Mouse (Mus musculus): Measurements from ENCODE around the gene Notch3. TPM values are rescaled to one million over a fixed set of nuclear protein-coding genes. Genes with fewer than 3 reads are reported as not detected.

Notch3 gene
- total RNA-seq, 2 experiments from 2014 or later: 8.1 to 13.0 TPM

DNA sequence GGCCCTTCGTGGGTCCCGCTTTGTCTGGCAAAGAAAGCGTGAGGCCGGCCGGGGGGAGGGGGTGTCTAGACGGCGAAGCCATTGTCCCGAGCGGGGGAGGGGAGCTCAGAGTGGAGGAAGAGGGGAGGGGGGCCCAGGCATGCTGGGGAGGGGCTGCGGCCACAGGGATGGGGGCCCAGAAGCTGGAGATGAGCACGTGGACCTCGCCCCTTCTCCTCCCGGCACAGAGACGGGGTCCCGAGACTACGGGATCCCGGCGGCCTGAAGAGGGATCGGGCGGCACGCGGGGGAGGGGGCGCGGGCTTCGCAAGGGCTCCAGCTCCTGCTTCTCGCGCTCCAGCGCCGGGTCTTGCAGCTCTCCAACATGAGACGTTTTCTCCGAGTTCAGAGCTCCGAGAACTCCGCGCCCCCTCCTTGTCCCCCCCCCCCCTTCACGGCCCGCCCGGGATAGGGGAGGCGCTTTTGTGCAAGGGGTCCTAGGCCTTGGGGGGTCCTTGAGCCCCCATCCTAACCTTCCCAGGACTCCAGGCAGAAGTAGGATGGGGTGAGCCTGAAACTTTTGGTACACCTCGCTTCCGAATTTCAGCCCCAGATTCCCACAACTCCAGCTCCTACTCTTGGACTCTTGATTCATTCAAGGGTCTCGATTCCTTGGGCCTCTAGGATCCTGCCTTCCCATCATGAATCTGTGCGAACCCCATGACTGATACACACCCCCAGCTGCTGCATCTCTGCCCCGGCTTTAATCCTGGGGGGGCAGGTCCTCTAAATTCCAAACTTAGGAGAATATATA lies 653 bp downstream of the Notch3 start:
- DNase-seq: peak; percentile 30 to 47

DNA sequence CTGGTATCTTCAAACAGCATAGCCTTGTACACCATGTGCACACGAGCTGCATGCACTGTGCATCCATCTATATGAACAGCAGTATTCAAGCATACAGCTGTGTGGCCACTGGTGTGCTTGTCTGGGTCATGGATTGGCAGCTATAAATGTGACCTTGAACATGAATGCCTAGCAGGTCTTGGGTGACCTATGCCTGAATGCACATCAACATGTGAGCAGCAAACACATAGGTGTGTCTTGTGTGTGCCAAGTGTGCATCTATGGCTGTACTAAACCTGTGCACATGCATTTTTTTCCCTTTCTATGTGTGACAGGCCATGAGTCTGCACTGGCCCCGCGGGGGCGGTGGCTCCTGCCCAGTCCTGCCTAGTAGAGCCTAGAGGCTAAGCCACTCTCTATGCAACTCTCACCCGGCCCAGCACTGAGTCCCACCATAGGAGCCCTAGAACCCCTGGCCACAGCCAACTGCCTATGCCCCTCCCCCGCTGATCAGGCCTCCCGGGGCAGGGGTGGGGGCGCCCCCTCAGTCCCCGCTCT lies 1.3 kb downstream of the Notch3 start:
- DNase-seq: no peak

DNA sequence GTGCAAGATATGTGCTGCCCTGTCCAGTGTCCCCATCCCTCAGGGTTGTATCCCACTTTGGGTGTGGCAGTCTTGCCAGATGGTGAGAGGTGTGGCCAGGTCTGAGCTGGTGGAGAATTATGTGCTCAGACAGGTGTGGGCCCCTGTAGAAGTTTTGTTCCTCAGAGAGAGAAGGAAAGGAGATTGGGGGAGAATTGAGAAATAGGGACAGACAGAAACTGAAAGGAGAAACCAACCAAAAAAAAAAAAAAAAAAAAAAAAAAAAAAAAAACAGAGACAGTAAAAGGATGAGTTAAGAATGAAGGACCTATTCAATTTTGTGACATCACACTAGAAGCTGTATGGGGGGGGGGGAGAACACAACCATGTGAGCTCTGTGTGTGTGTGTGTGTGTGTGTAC lies 1.9 kb downstream of the Notch3 start:
- DNase-seq: no peak

DNA sequence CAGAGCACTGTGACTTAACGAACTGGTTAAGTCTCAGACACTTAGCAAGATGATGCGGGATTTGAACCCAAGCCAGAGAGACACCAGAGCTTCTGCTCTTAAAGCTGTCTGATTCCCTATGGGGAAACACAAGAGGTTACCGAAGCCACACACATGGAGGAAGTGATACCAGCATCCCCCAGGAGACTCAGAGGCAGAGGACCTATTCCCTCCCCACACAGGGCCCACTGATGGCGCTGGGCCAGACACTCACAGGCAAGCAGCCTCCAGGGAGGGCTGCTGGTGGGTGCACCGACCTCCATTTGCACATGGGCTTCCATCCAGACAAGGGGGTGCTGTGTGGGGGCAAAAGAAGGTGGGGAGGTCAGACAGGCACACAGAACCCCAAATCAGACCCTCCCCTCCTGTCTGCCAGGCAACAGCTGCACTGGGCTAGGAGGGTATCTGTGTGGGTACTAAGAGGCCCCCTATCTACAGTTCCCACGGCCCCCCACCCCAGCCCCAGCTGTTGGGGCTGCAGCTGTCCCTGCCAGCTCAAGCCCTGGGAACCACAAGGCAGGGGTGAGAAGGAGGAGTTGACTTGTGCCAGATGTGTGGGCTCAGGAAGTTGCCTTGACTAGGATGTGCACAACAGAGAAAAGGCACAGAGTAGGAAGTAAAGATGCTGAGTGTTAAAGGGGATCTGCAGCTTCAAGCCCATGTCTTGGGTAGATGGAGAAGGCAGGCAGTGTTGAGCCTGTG lies 2.6 kb downstream of the Notch3 start:
- DNase-seq: no peak

DNA sequence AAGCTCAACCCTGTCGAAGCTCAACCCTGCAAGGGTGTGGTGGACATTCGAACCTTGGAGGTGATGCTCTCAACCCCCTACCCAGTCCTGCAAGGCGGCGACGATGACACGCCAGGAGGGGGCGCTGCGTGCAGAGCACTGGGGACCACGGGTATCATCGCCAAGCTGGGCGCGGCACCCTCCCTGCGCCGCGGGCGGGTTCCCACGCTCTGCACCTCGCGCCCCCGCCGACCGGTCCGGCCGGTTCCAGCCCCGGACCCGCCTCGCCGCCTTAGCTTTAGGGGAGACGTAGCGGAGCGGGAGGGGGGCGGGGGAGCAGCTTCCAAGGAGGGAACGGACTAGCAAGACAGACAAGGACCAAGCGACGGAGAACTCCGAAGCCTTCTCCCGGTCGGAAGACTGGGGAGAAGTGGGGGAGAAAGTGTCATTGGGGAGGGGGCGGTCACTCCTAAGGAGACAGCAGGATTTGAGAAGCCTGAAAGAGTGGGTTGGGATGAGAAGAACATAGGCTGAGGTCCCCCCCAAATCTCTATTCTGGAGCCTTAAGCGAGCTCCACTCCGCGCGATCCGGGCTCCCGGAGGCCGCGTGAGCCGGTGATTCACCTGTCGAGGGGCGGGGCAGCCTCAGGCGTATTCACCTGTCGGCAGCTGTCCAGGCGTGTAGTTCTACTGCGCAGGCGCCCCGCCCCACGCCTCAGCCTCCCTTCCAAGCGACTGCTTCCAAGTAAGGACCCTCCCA lies 4.4 kb downstream of the Notch3 start:
- peak; percentile 63 to 77 for DNase-seq

DNA sequence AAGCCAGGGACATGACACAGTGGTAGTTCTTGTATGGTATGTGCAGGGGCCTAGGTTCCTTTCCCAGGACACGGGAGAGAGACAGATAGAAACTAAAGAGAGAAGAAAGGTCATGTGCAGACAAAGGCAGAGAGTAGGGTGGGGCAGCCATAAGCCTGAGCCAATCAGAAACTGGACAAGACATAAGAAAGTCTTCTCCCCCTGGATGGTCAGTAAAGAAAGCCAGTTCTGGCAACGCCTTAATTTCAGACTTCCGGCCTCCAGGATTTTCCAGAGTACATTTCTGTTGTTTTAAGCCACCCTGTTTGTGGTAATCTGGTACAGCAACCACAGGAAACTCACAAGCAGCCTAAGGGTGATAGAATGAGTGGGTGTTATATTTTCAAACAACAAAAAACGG lies 5.8 kb downstream of the Notch3 start:
- DNase-seq: no peak

DNA sequence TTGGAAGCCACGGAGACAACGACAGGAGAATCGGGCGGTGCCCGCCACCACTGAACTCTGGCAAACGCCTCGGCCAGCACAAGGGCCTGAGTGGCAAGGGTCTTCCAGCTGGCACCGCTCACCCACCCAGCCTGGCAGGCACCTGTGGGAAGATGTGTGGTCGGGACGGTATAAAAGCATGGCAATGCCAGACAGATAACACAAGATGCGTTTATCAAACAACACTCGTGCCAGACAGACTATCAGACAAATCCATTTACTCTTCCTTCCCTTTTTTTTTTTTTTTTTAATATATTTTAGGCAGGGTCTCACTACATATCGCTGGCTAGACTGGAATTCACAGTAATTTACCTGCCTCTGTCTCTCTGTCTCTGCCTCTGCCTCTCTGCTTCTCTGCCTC lies 7.8 kb downstream of the Notch3 start:
- DNase-seq: no peak

DNA sequence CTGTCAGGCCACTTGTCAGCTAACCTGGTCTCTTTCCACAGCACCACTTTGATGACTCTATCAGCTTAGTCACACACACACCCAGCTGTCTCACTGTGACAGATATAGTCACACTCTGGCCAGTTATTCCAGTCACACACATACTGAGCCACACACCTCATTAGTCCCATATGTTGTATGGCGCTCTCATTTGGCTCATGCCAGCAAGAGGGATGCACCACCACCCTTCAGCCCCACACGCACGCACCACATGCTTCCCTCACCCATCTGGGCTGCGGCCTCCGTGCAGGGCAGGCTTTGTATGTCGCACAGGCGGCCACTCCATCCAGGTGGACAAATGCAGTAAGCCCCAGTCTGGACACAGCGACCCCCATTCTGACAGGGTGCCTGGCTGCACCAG lies 19.9 kb downstream of the Notch3 start:
- no peak for DNase-seq

DNA sequence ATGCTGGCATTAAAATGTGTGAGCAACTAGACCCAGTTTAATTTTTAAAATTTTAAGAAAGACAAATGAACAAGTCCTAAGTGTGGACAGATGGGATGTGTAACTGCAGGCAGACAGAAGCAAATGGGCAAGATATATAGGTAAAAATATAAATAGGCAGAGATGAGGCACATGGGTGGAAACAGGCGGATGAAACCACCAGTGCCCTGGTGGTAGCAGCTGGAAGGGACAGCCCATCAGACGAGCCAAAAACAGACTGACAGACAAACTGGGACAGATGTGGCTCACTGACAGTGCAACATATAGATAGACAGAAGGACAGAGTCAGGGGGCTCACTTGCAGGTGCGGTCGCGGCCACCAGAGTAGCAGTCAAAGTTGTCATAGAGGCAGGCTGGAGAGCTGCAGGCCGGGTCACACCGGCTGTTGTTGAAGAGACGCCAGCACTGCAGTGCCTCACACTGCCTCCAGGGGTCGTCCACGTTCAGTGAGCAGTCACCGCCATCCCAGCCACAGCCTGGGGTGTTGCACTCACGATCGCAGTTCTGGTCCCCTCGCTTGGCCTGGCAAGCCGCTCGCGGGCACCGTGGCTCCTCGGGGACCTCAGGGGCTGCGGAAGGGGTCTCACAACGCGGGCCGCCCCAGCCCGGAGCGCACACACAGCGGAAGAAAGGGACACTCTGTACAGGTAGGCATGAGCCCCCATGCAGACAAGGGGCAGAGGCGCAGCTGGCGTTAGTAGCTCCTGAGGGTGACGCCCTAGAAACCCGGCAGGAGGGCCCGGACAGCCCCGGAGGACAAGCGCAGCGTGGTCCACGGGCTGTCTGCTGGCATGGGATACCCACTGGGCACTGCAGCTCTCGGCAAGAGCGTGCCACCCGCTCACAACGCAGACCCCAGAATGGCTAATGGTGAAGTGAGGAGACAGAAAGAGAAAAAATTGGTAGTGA lies 23.5 kb downstream of the Notch3 start:
- DNase-seq: peak; percentile 88 to 90

DNA sequence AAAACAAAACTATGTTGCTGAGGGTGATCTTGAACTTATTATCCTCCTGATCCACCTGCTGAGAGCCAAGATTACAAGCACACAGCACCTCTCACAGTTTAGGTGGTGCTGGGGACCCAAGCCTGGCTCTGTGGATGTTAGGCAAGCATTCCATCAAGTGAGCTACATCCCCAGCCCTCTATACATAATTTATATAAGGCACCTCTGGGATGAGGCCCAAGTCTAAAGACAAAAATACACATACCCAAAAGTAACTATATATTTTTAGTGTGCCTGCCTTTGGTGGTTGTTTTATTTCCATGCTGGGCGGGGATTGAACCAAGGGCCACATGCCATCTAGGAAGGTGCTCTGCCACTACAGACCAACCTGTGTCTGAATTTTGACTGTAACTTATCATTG lies 24.4 kb downstream of the Notch3 start:
- no peak for DNase-seq

DNA sequence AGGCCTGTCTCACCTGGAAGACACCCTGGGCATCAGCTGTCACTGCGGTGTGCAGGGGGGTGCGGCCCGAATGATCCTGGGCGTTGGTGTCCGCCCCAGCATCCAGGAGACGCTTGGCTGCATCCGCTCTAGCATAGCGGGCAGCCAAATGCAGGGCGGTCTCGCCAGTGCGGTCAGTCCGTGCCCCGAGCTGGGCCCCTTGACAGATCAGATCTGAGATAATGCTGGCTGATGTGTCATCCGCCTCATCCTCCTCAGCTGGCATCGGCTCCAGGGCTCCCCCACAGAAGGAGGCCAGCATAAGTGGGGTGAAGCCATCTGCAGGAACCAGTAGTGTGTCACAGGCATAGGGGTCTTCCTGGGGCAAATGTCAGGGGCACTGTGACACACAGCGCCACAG lies 33.3 kb downstream of the Notch3 start:
- DNase-seq: peak in 1 of 2 experiments; percentile 38

DNA sequence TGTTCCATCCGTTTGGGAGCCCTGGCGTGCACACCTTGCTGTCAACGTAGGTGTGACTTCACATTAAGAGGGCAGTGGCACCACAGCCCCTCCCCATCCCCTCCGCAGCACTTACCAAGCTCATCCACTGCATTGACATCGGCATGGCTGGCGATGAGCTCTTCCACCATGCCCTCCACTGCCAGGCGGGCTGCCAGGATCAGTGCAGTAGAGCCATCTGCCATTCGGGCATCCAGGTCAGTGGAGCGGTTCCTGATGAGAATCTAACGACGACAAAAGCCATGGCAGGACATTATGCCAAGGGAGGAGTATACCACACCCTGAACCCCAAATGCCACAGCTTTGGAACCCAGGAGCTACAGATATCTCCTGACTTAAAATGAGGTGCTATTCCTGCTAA lies 34.6 kb downstream of the Notch3 start:
- no peak for DNase-seq

DNA sequence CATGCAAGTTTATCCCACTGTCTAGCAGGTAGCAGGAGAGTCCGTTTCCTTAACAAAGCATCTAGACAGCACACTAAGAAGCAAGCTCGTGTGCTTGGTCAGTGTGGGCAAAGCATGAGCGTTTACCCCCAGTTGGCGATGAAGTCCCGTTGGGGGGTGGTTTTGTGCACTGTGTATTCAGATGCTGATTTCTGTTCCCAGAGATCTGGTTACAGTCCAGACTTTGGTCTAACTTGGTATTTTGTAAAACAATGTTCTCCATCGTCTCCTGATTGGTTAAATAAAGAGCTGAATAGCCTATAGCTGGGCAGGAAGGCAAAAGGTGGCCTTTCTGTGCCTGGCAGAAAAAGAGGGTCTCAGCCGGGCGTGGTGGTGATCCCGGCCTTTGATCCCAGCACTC lies 36.1 kb downstream of the Notch3 start:
- no peak for DNase-seq

DNA sequence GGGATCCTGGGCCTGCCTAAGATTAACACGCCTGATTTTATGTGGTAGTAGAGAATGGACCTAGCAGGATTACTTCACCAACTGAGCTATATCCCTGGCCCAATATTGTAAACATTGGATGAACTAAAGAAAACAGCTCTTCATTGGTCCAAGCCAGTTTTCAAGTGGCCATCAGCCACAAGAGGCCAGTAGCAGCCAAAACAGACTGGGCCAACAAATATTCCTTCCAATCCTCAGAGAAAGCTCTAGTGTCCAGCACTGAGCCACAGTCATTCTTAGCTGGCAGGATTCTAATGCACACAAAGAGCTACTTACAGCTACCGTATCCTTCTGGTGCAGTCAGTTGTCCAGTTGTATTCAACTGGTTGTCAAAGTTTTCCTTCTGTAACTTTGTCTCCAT lies 39.5 kb downstream of the Notch3 start:
- no peak for DNase-seq

DNA sequence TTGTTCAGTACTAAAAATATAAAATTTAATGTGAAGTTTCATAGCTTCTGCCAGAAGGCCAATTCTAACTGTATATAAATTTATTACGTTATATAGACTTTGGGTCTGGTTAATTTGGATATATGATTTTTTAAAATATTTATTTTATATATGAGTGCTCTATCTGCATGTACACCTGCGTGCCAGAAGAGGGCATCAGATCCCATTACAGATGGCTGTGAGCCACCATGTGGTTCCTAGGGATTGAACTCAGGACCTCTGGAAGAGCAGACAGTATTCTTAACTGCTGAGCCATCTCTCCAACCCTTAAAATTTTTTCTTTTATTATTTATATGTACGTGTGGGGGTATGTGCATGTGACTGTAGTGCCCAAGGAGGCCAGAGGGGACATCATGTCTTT lies 41.2 kb downstream of the Notch3 start:
- DNase-seq: no peak

DNA sequence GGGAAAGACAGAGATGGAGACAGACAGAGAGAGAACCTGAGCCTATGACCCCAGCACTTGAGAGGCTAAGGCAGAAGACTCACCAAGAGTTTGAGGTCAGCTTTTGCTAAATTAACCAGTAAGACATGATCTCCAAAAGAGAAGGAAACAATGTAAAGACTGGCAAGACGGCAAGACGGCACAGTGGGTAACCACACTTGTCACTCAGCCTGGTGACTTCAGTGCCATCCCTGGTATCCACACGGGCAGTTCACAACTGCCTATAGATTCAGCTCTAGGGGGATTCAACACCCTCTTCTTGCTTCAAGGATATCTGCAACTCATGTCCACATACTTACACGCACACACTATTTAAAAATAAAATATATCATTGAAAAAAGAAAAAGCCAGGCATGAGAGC lies 43.1 kb downstream of the Notch3 start:
- no peak for DNase-seq

DNA sequence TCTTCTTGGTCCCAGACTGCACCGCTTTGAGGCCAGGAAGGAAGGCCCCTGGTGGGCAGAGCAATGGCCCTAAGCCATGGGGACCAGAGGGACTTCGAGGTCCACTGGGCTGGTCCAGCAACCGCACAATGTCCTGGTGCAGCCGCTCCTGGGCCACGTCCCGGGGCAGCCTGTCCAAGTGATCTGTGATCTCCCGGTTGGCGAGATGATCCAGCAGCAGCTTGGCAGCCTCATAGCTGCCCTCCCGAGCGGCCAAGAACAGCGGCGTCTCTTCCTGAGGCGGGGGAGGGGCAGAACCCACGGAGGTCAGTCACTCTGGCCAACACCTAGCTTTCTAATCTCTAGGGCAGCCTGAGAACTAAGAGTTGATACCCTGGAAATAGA lies 44.1 kb downstream of the Notch3 start:
- peak; percentile 78 to 82 for DNase-seq

DNA sequence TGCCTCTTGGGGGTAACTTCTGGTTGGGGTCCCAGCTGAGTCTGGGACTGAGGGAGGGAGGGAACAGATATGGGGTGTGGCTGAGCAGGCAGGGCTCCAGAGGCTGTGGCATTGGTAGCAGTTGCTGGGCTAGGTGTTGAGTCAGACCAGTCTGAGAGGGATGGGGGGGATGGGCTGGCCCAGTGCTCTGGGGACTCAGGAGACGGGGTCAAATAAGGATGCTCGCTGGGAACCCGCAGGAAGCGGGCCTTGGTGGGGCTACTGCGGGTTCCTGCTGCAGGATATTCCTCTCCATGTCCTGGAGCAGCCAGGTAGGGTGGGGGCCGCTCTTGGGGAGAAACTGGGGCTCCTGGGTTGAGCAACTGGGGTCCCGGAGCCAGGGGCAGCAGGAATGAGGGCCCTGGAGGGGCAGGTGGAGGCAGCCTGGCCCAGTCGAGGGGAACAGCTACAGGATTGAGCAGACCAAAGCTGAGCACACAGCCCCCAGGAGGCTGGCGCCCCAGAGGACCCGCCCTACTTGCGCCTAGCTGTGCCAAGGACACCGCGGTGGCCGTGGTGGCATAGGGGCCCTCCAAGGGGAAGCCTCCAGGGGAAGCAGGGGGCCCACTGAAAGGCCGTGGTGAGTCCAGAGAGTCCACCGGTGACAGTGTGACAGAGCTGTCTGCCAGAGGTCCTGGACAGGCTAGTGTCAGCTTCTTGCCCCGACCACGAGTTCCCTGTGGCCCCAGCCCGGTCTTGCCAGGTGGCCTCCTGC lies 44.6 kb downstream of the Notch3 start:
- DNase-seq: peak; percentile 70 to 73

DNA sequence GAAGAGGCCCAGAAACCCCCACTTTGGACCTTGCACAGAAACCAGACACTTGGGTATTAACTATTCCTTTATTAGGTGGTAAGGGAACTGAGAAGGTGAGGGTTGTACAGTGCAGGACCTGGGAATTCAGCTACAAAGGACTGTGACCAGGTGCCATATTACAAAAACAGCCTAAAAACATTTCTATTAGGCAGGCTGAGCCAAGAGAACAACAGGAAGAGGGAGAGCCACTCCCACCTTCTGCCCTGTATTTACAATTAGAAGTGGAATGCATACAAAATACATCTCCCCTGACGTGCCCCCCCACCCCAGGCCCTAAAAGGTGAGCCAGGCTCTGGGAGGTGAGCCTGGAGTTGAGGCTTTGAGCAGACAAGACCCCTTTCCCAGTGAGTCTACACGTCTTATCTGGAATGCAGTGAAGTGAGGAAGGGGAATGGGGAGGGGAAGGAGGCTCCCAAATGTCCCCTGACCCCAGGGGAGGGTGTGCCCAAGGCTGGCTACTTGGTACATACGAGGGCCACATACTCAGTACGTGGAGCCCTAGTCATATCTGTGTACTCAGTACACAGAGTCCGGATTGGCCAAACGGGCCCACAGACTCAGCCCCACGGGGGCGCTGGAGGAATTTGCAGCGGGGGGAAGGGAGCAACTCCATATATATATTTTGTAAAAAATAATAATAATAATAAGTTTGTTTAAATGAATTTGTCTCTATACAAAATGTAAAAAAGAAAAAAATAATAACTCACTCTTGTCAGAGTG lies 45.7 kb downstream of the Notch3 start:
- DNase-seq: no peak

DNA sequence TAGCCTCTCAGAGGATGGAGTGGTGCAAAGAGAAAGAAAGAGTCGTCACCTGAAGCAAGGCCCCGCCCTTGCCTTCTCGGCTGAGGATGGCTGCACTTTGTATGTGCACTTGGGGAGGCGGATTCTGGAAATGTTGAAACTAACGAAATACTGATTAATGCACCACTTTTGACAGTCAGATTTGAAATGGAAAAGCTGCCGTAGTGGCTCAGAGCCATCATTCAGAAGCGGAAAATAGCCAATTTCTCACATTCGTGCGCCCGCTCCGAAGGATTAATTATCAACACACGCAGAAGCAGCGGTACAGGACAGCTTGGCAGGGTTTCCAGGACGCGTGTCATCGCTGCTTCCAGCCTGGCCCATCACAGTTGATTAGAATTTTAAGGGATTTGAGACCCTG lies 47.5 kb downstream of the Notch3 start:
- DNase-seq: no peak

Data from adrenal gland, postnatal 36 days (tissue).